Mouse (Mus musculus): ENCODE results near the gene Gsg1.

The Gsg1 gene

GRCm38 (mm10) chr6:135254153-135254552 is at the start of gene Gsg1:
Gene Gsg1 (minus strand): TSS chr6:135254351.
- no peak for DNase-seq (ENCODE audit: low spot score in 2 of 2)

DNA sequence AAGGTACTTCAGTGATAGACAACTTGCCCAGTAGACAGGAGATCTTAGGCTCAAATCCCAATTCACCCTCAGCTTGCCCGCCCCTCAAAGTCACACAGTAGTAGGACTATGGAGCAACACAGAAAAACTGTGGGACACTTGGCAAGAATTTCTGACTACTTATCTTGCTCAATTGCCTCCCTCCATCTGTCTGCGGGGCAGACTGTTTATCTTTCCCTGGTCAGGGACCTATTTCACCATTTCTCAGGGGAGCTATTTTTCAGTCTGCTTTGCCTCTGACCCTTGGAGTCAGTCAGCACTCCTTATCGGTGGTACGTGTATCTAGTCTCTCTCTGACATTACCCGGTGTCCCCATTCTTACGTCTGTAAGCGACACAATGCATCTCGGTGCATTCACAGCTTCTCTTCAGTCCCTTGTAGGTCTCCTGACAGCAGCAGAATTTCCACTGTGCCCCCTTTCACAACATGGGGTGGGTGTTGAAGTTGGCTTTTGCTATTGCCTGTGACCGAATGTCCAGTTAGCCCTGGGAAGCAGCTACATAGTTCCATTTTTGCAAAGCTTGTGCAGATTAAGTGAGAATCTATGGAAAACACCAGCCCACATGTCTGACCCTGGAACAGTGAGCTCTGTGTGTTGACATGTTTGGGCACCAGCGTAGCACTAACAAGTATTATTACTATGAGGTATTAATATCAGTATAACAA is 48.4 kb upstream of the Gsg1 start:
- DNase-seq (ENCODE audit: low spot score in 2 of 2), result no peak

- no peak for DNase-seq (ENCODE audit: low spot score in 2 of 2)
Observed at GRCm38 (mm10) chr6:135300469-135300868, 46.3 kb upstream of the Gsg1 start.

DNA sequence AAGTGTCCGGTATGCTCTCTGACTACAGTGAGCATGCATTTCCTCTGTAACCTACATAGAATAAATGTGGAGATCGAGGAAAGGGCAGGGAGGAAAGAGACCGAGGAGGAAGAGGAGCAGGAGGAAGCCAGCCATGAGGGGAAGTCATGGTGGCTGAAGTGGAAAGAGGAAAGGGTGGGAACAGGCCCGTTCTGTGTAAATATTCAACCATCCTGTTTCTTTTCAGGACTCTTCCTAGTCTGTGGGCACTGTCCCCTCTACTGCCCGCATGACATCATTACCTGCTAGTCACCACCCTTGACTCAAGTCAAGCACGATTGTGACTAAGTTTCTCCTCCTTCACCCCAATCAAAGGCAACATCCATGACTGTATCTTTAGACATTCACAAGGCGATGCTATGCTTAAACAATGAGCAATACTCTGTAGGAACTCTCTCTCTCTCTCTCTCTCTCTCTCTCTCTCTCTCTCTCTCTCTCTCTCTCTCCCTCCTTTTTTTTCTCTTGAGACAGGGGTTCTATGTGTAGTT is 44.9 kb upstream of the Gsg1 start:
- DNase-seq (ENCODE audit: low spot score in 2 of 2), result no peak

- DNase-seq (ENCODE audit: low spot score in 2 of 2), result no peak
Observed at GRCm38 (mm10) chr6:135297570-135297969, 43.4 kb upstream of the Gsg1 start.

GRCm38 (mm10) chr6:135296267-135296666 is 42.1 kb upstream of the Gsg1 start:
- DNase-seq (ENCODE audit: low spot score in 2 of 2), result peak in 1 of 2 experiments; percentile 60

GRCm38 (mm10) chr6:135295082-135295861 is 41.1 kb upstream of the Gsg1 start:
- no peak for DNase-seq (ENCODE audit: low spot score in 2 of 2)

GRCm38 (mm10) chr6:135294150-135294549 is 40.0 kb upstream of the Gsg1 start:
- no peak for DNase-seq (ENCODE audit: low spot score in 2 of 2)

DNA sequence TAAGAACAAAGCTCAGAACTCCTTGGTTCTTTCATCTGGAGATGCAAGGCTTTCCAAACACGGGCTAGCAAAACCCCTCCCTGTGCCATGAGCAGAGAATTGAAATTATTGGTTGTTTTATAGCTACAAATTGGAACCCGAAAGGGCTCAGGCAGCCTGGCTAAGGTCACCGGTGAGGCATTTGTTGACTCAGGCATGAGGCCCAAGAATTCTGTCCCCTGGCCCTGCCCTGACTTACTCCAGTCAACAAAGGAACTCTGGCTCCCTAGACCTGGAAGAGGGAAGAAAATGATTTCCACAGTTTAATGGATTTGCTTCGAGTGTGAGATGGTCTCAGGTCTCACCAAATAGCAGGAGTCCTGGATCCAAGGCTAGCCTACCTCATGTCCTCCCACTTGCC is 38.2 kb upstream of the Gsg1 start:
- DNase-seq (ENCODE audit: low spot score in 2 of 2), result no peak

- no peak for DNase-seq (ENCODE audit: low spot score in 2 of 2)
Observed at GRCm38 (mm10) chr6:135279856-135280255, 25.7 kb upstream of the Gsg1 start.

GRCm38 (mm10) chr6:135279286-135279685 is 25.1 kb upstream of the Gsg1 start:
- DNase-seq (ENCODE audit: low spot score in 2 of 2), result no peak

- DNase-seq (ENCODE audit: low spot score in 2 of 2), result no peak
Observed at GRCm38 (mm10) chr6:135278302-135278701, 24.2 kb upstream of the Gsg1 start.

- no peak for DNase-seq (ENCODE audit: low spot score in 2 of 2)
Observed at GRCm38 (mm10) chr6:135276474-135277295, 22.5 kb upstream of the Gsg1 start.

GRCm38 (mm10) chr6:135275231-135275630 is 21.1 kb upstream of the Gsg1 start:
- DNase-seq (ENCODE audit: low spot score in 2 of 2), result no peak

GRCm38 (mm10) chr6:135273066-135273465 is 18.9 kb upstream of the Gsg1 start:
- DNase-seq (ENCODE audit: low spot score in 2 of 2), result no peak

DNA sequence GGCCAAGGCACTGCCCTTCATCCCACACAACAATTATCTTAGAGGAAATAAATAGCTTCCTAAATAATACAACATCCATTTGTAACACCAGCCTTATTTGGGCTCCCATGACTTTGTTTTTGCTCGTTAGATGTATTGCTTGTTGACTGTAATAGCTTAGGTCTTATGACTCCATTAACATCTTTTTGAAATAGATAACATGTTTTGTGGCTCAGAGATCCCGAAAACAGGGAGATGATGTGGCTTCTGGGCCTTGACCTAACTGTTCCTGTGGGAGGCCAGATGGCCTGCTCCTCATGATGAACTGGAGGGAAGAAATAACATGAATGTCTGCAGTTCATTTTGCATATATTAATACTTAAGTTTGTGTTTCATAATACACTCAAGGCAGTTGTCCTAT is 17.6 kb upstream of the Gsg1 start:
- DNase-seq (ENCODE audit: low spot score in 2 of 2), result no peak

DNA sequence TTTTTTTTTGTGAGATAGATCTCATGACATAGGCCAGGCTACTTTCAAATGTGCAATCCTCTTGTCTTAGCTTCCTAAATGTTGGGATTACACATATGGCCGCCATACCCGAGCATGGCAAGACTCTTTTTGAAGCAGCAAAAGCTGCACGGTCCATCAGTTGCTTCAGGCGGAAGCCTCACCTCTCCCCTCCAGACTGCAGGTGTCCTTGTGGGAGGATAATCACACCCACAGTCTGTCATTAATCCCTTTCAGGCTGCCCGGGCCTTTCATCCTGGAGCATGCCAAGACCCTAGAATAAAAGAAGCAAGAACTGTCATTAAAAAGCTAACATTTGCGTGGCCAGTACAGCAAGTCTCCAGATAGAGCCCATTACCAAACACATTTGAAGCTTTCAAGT is 15.5 kb upstream of the Gsg1 start:
- no peak for DNase-seq (ENCODE audit: low spot score in 2 of 2)

DNA sequence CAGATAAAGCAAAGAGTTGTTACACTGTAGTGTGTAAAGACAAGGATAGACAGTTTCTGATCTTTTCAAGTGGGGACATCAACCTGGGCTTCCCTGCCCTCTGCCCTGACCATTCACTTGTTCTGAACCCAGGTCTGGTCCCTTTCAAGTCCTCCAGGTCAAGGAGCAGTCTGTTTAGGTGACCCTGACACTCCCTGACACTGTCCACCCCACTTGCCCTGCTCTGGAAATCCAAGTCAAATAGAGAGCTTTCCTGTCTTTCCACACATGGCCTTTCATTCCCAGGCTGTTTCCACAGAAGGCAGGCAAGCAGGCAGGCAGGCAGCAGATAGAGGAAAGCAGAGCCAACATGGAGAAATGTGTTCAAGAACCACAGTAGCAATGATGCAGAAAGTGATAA is 14.2 kb upstream of the Gsg1 start:
- no peak for DNase-seq (ENCODE audit: low spot score in 2 of 2)

- no peak for DNase-seq (ENCODE audit: low spot score in 2 of 2)
Observed at GRCm38 (mm10) chr6:135267221-135267620, 13.1 kb upstream of the Gsg1 start.

DNA sequence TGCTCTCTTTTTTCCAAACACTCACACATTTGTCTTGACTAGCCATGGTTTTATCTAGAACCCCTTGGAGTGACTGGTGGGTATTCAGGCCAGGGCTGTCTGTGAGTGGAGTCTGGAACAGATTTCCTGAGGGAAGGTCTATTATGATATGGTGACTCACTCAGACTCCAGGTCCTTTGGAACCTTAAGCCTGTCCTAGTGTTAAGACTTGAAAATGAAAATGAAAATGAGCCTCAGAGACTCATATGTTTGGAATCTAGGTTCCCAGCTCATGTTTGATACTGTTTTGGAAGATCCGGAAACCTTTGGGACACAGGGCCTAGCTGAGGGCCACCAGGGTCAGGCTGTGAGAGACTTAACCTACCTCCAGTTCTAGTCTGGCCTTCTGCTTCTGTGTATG is 11.9 kb upstream of the Gsg1 start:
- DNase-seq (ENCODE audit: low spot score in 2 of 2), result no peak

- no peak for DNase-seq (ENCODE audit: low spot score in 2 of 2)
Observed at GRCm38 (mm10) chr6:135264136-135264535, 10.0 kb upstream of the Gsg1 start.

DNA sequence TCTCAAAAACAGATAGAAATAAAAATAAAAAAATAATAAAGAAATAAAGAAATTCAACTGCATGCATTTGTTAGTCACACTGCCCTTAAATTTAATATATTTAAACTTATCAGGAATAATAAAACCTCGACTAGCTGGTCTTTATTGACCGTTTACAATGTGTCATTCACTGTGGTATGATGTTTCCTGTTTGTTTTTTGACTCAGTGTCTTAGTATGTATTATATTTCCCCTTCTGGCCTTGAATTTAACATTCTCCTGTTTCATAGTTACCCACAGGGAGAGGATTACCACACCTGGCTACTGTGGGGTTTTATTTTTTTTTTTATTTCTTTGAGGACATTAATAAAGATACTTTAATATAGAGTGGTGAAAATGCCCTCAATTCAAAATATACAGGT is 8.4 kb upstream of the Gsg1 start:
- DNase-seq (ENCODE audit: low spot score in 2 of 2), result no peak

Measured in natural killer cell, adult 2 months (primary cell).